In the genomic region with DNA sequence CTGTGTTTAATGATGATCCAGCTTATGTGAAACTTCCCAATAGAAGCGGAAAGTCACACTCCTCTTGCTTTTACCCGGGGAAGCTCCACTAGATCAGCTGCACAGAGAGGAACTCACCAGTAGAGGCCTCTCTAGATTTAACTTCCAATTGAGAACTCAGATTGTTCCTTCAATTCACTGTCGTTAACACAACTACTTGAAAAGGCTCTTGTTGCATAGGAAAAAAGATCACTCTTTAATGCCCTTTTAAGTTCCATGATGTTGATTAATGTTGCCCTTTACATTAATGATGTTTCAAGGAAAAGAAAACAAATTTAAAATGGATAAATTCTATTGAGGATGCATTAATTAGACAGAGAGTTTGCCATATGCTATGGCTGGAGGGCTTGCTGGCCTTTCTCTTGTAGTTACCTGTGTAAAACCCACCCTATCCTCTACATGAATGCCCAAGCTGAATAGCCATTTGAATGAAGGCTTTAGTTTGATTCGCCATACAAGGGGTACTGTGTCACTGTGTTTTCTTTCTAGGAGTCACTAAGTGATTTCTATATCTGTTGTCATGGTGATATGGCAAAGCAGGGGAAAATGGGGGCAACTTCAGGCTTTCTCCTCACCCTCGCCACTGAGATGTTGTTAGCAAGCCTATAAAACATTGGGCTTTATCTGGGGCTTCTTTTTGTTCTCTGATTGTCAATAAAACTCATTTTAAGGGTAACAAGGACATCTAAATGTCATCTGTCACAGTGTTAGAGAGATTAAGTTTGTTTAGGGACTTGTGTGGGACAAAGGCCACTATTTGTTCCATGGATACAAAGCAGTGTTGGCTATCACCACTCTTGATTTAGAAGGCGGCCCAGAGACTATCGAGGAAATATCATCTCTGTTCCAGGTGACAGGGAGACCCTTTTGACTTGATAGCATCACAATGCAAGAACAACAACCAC, we compare ENCODE assay signal across 8 mouse cellular contexts.
DNase-seq lines count a peak whose midpoint lies in the region; ATAC-seq and TF ChIP-seq lines count a peak whose summit lies in the region.

No protein-coding gene starts in this region.

- peaks cover 18% of the 10 kb centered on the region for H3K4me1 ChIP-seq in forebrain, embryonic 12.5 days
- peaks cover 8% of the 10 kb centered on the region for H3K4me1 ChIP-seq in midbrain, embryonic 15.5 days

- no peaks in the 10 kb centered on the region for H3K9me3 ChIP-seq in forebrain, embryonic 12.5 days
- no peaks in the 10 kb centered on the region for H3K9me3 ChIP-seq in midbrain, embryonic 15.5 days

- peak; percentile 9 to 13 for DNase-seq in layer of hippocampus, adult 2 months (ENCODE audit: low spot score in 2 of 2)
- no peak for DNase-seq in layer of hippocampus, postnatal 36 days
- DNase-seq in adipocyte (ENCODE audit: low spot score), result peak; percentile 5
- no peak for DNase-seq in lung, postnatal 25 days (ENCODE audit: low spot score)
- DNase-seq in adrenal gland, postnatal 36 days, result no peak
- DNase-seq in heart, postnatal 36 days, result no peak

- 0 out of 2 replicates have a peak overlapping the region, but pooled peaks have one; percentile 13 for H3K4me2 ChIP-seq in forebrain, embryonic 12.5 days
- H3K4me2 ChIP-seq in midbrain, embryonic 15.5 days, result no peak overlapping the region

- ATAC-seq in forebrain, embryonic 12.5 days (ENCODE audit: low FRiP score), result peak; percentile 78
- ATAC-seq in midbrain, embryonic 15.5 days (replicated peaks), result peak; percentile 76

- no peak overlapping the region for H3K9ac ChIP-seq in forebrain, embryonic 12.5 days
- H3K9ac ChIP-seq in midbrain, embryonic 15.5 days, result no peak overlapping the region

- H3K36me3 ChIP-seq in forebrain, embryonic 12.5 days (replicated peaks), result no peaks in the 10 kb centered on the region
- H3K36me3 ChIP-seq in midbrain, embryonic 15.5 days (replicated peaks), result no peaks in the 10 kb centered on the region

- no peak overlapping the region for H3K4me3 ChIP-seq in layer of hippocampus, adult 2 months
- H3K4me3 ChIP-seq in forebrain, embryonic 12.5 days (replicated peaks), result no peak overlapping the region
- H3K4me3 ChIP-seq in midbrain, embryonic 15.5 days, result no peak overlapping the region

- no peak overlapping the region for H3K27ac ChIP-seq in layer of hippocampus, adult 2 months
- H3K27ac ChIP-seq in forebrain, embryonic 12.5 days, result peak overlapping the region; percentile 75
- peak overlapping the region; percentile 20 for H3K27ac ChIP-seq in midbrain, embryonic 15.5 days

- peak; percentile 88 for TF ChIP-seq CTCF in layer of hippocampus, adult 2 months (conservative IDR thresholded peaks at IDR 0.05)

- WGBS in forebrain, embryonic 12.5 days, result 9% methylated on average over 7 of the region's 7 CpGs
- WGBS in midbrain, embryonic 15.5 days, result 11% methylated on average over 7 of the region's 7 CpGs

- H3K27me3 ChIP-seq in forebrain, embryonic 12.5 days, result no peaks in the 10 kb centered on the region
- H3K27me3 ChIP-seq in midbrain, embryonic 15.5 days (replicated peaks), result peaks cover 17% of the 10 kb centered on the region

- intact Hi-C loops in heart, postnatal 36 days (cut with DNase I), result no loop called here

Comparison
In these comparisons a context has a peak if more than half of its experiments do, and no peak if none do; other contexts are left out.
1. DNase-seq: peak in layer of hippocampus, adult 2 months (2 of 2) and adipocyte (single experiment); none in layer of hippocampus, postnatal 36 days (0 of 2), lung, postnatal 25 days (single experiment), adrenal gland, postnatal 36 days (0 of 2) and heart, postnatal 36 days (0 of 2).